Mouse (Mus musculus) brain, adult 2 months (tissue): ENCODE data around the gene Tmem208.
"Not testable (repeated sequence)": the region's sequence is repeated elsewhere in the genome, so short reads cannot be mapped to it uniquely, and the experiment has no call there.

Experiments
- DNase-seq: peaks from one replicate; pipeline ENCODE4 v3.0.0; 2011; ENCODE audit warnings: low read depth, low spot score

Tmem208 gene

DNA sequence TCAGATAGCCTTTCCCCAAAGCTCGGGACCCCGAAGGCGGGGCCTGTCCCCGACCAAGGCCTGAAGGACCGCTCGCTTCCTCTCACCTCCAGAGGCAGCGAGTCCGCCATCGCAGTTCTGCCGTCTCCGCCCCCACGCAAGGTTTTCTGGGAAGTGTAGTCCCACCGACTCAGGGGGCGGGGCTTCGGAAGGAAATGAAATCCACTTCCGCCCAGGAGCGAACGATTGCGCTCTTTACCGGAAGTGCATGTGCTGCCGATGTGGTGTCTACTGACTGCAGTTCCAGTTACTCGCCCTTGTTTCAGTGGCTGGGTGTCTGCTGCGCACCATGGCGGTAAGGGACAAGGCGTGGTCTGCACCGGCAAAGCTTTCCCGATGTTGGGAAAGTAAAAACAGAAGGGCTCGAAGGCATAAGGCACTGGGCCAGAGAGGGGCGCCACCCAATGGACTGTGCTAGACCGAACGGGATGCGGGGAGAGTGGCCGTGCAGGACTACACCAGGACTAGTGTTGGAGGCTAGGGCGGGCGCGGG lies at the start of gene Tmem208, which contains the start of gene Lrrc29:
TSS of gene Tmem208 (plus strand) at position 214 of the 532 bp plus-strand sequence.
TSS of gene Lrrc29 (minus strand) at position 138 of the 532 bp plus-strand sequence.
- peak; percentile 98 for DNase-seq

DNA sequence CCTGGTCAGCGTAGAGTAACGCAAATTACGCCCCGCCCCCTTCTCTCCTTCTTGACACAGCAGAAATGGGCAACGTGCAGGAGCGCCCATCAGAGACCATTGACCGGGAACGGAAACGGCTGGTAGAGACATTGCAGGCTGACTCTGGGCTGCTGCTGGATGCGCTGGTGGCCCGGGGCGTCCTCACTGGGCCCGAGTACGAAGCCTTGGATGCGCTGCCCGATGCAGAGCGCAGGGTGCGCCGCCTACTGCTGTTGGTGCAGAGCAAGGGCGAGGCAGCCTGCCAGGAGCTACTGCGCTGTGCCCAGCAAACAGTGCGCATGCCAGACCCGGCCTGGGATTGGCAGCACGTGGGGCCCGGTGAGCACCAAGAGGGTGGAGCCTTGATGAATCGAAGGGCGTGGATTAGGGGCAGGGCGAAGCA lies 47.2 kb upstream of the Tmem208 start:
- peak; percentile 97 for DNase-seq

GRCm38 (mm10) chr8:105280567-105280966 lies 45.6 kb upstream of the Tmem208 start:
- no peak for DNase-seq

DNA sequence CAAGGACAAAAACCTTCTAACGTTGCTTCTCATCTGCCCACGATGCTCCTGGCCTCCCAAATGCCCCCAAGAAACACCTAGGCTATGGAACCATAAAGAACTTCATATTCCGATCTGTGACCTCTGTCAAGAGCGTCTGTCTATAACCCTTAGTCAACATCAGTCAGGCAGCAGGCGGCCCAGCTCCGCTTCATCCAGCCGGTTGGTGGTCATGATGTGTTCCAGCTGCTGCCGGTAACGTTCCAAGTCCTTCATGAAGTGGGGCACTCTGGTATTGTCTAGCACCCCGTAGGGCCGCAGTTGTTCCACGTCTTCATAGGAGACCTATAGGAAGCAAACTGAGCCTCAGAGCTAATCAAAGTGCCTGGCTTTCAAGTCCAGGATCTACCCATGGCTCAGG lies 44.3 kb upstream of the Tmem208 start:
- no peak for DNase-seq

GRCm38 (mm10) chr8:105282239-105282638 lies 43.9 kb upstream of the Tmem208 start:
- DNase-seq, result no peak

GRCm38 (mm10) chr8:105283074-105283473 lies 43.1 kb upstream of the Tmem208 start:
- DNase-seq, result peak; percentile 73

GRCm38 (mm10) chr8:105285514-105285913 lies 40.6 kb upstream of the Tmem208 start:
- no peak for DNase-seq

GRCm38 (mm10) chr8:105286907-105287306 lies 39.2 kb upstream of the Tmem208 start:
- no peak for DNase-seq

DNA sequence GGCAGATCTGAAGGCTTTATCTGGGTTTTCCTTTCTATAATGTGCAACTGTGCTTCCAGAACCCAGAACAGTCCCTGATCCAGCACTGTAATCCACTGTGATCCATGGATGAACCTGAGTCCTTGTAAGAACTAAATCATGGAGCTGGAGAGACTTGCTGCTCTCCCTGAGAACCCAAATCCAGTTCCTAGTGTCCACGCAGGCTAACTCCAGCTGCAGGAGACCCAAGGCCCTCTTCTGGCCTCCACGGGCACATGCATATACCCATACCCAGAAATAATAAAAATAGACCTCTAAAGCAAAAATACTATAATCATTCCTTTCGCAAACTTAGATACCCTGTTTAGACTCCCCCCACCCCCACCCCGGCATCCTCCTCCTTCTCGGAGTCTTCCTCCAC lies 37.9 kb upstream of the Tmem208 start:
- DNase-seq, result no peak

- peak; percentile 99 for DNase-seq
Measured at GRCm38 (mm10) chr8:105288958-105289732, 37.0 kb upstream of the Tmem208 start.

- DNase-seq, result peak; percentile 79
Measured at GRCm38 (mm10) chr8:105289805-105290460, 36.2 kb upstream of the Tmem208 start, which contains the start of gene 4931428F04Rik. Gene 4931428F04Rik (minus strand): TSS chr8:105289864.

DNA sequence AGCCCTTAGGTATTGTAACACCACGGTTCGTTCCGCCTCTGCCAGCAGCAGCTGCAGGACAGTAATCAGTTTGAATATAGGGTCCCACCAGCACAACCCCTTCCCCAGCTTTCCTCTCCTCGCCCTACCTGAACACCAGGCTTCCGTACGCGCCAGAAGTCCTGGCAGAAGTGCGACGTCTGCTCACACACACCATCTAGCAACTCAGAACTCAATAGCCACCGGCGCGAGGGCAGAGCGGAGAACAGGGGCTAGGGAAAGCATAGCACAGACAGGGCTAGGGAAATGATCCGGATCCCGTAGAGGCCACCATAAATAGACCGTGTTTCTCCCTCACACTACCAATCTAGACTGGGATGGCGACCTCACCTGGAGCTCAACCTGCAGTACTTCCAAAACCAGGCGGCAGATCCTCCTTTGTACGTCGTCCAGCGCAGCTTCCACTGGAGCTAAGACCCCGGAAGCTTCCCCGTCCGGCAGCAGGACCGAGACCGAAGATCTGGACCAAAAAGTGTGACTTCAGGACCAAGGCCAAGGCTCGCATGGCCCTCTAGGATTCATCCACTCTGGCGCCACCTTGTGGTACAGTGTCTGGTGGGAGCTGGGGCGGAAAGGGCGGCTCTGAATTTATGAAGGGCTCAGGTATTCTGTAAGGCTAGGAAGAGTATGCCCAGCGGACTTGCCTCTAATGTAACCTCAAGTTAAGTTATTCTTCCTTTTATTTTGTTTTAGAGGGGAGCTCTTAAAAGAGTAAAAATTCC lies 35.4 kb upstream of the Tmem208 start:
- DNase-seq, result peak; percentile 91

- DNase-seq, result not testable (repeated sequence)
Measured at GRCm38 (mm10) chr8:105291364-105291763, 34.8 kb upstream of the Tmem208 start.

DNA sequence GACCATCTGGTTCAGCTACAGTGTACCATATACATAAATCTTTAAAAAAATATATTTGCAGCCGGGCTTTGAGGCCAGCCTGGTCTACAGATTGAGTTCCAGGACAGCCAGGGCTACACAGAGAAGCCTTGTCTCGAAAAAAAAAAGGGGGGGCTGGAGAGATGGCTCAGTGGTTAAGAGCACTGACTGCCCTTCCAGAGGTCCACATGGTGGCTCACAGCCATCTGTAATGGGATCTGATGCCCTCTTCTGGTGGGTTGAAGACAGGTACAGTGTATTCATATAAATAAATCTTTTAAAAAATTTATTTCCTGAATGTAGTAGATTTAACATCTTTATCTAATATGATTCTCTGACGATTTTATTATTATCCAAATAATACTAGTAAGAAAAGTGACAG lies 34.4 kb upstream of the Tmem208 start:
- not testable (repeated sequence) for DNase-seq

GRCm38 (mm10) chr8:105292471-105292870 lies 33.7 kb upstream of the Tmem208 start:
- DNase-seq, result no peak

GRCm38 (mm10) chr8:105293405-105293804 lies 32.7 kb upstream of the Tmem208 start:
- DNase-seq, result peak; percentile 79

- DNase-seq, result no peak
Measured at GRCm38 (mm10) chr8:105294776-105295175, 31.4 kb upstream of the Tmem208 start.

- DNase-seq, result no peak
Measured at GRCm38 (mm10) chr8:105295256-105295655, 30.9 kb upstream of the Tmem208 start.

DNA sequence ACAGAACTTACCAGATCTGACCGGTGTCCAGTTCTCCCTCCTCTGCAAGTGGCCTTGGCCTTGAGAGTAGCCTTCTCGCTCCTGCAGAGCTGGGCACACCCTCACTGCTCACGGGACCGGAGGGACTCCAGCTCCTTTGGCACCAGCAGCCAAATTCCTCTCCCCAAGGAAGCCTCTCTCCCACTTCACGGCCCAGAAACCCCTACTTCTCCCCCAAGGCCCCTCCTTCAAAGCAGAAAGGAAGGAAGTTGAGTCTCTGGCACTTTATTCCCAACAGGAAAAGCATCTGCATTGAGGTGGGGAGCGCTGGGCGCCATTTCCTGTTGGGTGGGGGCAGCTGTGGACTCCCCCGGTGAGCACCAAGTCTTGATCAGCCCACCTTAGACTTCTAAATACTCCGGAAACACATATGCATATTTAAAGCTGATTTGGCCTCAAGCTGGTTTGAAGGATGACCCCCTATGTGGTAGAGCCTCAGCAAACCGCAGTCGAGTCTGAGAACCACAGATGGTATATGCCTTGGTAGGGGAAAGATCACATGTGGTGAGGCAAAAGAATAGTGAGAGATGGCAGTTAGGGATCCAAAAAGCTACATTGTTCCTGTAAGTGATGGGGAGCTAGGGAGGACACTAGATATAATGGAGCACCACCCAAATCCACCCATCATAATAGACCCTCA lies 30.1 kb upstream of the Tmem208 start, which contains the start of gene Exoc3l:
TSS of gene Exoc3l (minus strand) at position 207 of the 679 bp plus-strand sequence.
- DNase-seq, result no peak

DNA sequence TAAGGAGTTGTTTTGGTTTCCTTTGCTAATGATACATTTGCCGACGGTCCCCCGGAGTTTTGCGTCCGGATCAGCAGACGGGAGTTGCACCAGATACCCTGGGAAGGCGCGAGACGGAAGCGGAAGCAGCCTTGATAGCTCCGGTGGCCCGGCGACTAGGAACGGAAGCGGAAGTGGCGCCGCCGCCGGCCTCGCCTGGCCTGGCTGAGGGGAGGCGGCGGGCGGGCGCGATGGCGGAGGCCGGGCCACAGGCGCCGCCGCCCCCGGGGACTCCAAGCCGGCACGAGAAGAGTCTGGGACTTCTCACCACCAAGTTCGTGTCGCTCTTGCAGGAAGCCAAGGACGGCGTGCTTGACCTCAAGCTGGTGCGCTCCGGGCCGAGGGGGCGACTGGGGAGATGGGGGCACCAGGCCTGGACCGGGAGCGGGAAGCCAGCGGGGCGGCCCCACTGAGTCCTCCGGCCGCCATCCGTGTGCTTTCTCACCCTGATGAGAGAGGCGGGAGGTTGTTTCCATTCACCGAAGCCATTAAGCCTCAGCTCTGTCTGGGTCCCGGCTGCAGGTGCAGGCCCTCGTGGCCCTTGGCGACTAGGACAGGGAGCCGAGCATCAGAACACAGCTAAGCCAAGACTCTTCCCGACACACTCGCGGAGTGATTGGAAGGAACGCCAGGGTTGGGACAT lies 28.5 kb upstream of the Tmem208 start, which contains the start of gene E2f4:
TSS of gene E2f4 (plus strand) at position 153 of the 682 bp plus-strand sequence.
- DNase-seq, result peak; percentile 98
